Mouse (Mus musculus) olfactory bulb, adult 2 months (tissue): ENCODE measurements around the gene Syngr3. TPM values are rescaled to one million over a fixed set of nuclear protein-coding genes. Genes with fewer than 3 reads are reported as not detected.
"Not testable (repeated sequence)": the region's sequence is repeated elsewhere in the genome, so short reads cannot be mapped to it uniquely, and the experiment has no call there.

ENCODE experiments used
- H3K27ac ChIP-seq: fragments of 200-500 bp; 2 replicates; pipeline ENCODE4 v1.5.1; 2012; ENCODE audit warnings: low read depth, low read length; ENCODE audit not compliant: insufficient read depth
- H3K4me1 ChIP-seq: fragments of 200-500 bp; 2 replicates; pipeline ENCODE4 v1.6.1; 2012; ENCODE audit warnings: low read length; ENCODE audit not compliant: control insufficient read depth, insufficient read depth
- H3K4me3 ChIP-seq: fragments of 200-500 bp; 2 replicates; pipeline ENCODE4 v1.5.1; 2012; ENCODE audit warnings: mild to moderate bottlenecking, low read depth, low read length, moderate library complexity; ENCODE audit not compliant: insufficient read depth
- CTCF ChIP-seq: fragments of 200-500 bp; IDR thresholded peaks from 2 replicates; pipeline ENCODE4 v1.5.1; 2012; ENCODE audit warnings: low read depth, mild to moderate bottlenecking, low read length, moderate library complexity; ENCODE audit not compliant: insufficient read depth
- POLR2A ChIP-seq: fragments of 200-500 bp; IDR thresholded peaks from 2 replicates; pipeline ENCODE4 v1.6.1; 2012; ENCODE audit warnings: mild to moderate bottlenecking, low read depth, low read length, moderate library complexity; ENCODE audit not compliant: insufficient read depth
- WGBS: fragments of 180-500 bp; shearing (Covaris S2); methylation state at CpG from one replicate; pipeline ENCODE4 v1.1.7; 2018; 5-methylcytosine and 5-hydroxymethylcytosine counted together
- polyA plus RNA-seq: library from polyadenylated mRNA; stranded (reverse); fragments of >200 nt; gene quantifications from 2 replicates; pipeline ENCODE4 v1.2.4, GENCODE M21; 2012; ENCODE audit warnings: low replicate concordance; ENCODE audit not compliant: missing spikeins, insufficient read depth, insufficient read length

The Syngr3 gene
- polyA plus RNA-seq, 1 experiment: not detected

DNA sequence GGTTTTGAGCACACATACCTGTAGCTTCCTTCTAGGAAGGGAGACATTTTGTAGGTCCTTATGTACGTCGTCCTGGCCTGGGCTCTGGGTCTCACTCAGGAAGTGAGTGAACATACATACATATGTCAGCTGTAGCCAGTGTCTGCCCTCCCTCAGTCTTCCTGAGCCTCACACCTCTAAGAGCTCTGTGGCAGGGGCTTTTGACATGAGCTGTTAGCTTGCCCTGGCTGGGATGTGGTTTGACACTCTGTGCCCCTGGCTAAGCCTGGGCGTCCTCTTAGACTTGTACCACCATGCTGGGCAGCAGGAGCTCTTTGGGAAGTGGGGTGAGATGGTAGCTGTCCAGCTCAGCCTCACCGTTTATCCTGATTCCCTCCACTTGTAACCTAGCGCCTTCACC lies 18.4 kb downstream of the Syngr3 start:
- Histone ChIP-seq H3K4me3 (no peak overlapping the region), H3K27ac (no peak overlapping the region), H3K4me1 (peaks cover 26% of the 10 kb centered on the region)
- TF ChIP-seq POLR2A (no peak), CTCF (no peak)
- WGBS: 68% methylated on average over 5 of the region's 5 CpGs

DNA sequence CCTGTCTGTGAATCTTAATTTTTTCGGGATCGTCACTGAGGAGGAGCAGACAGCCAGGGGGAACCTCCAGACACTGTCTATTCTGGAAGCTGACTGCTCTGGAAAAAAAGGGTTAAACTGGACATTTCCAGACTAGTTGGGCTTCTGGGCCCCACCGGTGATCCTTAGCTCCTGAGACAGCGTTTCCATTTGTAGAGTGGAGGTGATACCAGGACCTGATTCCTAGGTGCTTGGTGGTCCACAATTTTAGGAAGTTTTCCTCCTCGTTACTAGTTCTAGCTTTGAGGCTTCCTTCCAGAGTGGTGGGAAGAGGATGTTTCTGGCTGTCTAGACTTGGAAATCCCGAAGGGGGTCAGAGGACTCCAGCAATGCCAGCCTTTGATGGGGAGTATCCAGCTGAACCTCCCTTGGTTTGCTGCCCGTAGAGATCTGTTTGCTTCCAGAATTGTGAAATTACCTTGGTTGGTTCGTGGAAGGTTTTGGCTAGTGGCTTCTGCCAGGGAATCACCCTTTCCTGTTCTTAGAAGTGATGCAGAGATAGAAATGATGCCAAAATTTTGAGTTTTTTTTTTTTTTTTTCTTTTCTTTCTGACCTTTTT lies 19.4 kb downstream of the Syngr3 start:
- H3K27ac ChIP-seq: no peak overlapping the region
- TF ChIP-seq POLR2A (no peak), CTCF (no peak)
- H3K4me3 ChIP-seq: peak overlapping the region; percentile 81
- 3% methylated on average over 8 of the region's 8 CpGs for WGBS
- H3K4me1 ChIP-seq: peaks cover 23% of the 10 kb centered on the region

DNA sequence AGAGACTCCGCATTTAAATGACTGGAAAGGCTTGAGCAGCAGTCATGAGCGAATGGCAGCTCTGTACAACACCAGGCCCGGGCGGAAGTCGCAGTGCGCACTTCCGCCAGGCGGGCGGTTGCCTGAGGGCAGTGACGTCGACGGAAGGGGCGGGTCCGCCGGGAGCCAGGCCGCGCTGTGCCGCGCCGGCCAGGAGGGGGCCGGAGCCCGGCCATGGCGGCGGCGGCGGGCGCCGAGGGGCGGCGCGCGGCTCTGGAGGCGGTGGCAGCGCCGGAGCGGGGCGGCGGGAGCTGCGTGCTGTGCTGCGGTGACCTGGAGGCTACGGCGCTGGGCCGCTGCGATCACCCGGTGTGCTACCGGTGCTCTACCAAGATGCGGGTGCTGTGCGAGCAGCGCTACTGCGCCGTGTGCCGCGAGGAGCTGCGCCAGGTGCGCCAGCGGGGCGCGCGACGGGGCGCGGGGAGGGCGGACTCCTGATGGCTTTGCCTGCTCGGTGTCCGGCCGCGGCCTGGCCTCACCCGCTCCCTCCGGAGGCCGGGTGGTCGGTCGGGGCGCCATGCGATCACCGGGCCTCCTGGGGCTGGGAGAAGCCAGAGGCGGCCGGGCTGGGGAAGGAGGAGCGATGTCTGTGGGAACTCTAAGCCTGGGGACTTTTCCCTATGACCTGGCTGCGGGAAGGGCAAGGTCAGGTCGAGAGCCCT lies 20.1 kb downstream of the Syngr3 start, which contains the start of gene Zfp598:
TSS of gene Zfp598 (plus strand) at position 143 of the 701 bp plus-strand sequence.
- peak within 1 kb of the TSS; percentile 81 for H3K4me3 ChIP-seq
- TF ChIP-seq CTCF (no peak), POLR2A (peak; percentile 97)
- under 1% methylated on average over 71 of the region's 80 CpGs for WGBS
- H3K4me1 ChIP-seq: peaks cover 23% of the 10 kb centered on the region
- H3K27ac ChIP-seq: peak within 1 kb of the TSS; percentile 43

DNA sequence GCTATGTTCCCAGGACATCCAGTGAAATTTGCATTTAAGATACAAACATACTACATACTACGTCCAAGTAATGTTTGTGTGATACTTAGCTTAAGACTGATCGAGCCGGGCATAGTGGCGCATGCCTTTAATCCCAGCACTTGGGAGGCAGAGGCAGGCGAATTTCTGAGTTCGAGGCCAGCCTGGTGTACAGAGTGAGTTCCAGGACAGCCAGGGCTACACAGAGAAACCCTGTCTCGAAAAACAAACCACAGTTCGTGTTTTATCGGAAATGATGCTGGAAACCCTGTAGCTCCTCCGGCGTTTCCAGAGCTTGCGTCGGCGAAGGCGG lies 20.6 kb downstream of the Syngr3 start:
- WGBS: 9% methylated on average over 15 of the region's 15 CpGs
- peak overlapping the region; percentile 81 for H3K4me3 ChIP-seq
- H3K27ac ChIP-seq: peak overlapping the region; percentile 43
- peaks cover 19% of the 10 kb centered on the region for H3K4me1 ChIP-seq

DNA sequence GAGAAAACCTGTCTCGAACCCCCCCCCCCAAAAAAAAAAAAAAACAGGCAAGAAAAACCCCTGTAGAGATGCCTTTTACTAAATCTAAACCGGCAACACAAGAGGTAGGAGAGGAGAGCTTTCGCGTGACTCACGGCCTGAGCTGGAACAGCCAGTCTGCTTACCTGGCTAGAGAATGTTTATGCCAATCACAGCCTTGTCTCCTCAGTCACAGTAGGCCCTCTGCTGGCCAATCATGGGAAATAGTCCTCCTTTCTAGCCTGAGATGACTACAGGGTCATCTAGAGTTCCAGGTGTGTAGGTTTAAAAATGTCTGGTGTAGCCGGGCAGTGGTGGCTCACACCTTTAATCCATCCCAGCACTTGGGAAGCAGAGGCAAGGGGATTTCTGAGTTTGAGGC lies 22.3 kb downstream of the Syngr3 start:
- no peak for TF ChIP-seq POLR2A
- no peak for TF ChIP-seq CTCF
- 31% methylated on average over 6 of the region's 6 CpGs for WGBS
- peaks cover 11% of the 10 kb centered on the region for H3K4me1 ChIP-seq

DNA sequence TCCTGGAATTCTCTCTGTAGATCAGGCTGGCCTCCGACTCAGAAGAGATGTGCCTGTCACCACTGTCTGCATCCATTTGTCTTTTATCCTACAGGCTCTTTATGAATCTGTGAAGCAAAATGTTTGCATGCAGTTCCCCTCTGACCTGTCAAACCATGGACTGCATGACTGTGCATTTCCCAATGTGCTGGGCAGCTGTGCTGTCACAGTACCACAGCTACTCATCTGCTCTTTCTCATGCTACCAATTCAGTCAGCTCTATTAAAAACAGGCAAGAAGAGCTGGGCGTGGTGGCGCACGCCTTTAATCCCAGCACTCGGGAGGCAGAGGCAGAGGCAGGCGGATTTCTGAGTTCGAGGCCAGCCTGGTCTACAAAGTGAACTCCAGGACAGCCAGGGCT lies 22.7 kb downstream of the Syngr3 start:
- not testable (repeated sequence) for H3K4me1 ChIP-seq, H3K27ac ChIP-seq, H3K4me3 ChIP-seq
- WGBS: 70% methylated on average over 7 of the region's 7 CpGs

More for the DNA sequence above, 22.3 kb downstream of the Syngr3 start:
- H3K27ac ChIP-seq: no peak overlapping the region
- H3K4me3 ChIP-seq: no peak overlapping the region

DNA sequence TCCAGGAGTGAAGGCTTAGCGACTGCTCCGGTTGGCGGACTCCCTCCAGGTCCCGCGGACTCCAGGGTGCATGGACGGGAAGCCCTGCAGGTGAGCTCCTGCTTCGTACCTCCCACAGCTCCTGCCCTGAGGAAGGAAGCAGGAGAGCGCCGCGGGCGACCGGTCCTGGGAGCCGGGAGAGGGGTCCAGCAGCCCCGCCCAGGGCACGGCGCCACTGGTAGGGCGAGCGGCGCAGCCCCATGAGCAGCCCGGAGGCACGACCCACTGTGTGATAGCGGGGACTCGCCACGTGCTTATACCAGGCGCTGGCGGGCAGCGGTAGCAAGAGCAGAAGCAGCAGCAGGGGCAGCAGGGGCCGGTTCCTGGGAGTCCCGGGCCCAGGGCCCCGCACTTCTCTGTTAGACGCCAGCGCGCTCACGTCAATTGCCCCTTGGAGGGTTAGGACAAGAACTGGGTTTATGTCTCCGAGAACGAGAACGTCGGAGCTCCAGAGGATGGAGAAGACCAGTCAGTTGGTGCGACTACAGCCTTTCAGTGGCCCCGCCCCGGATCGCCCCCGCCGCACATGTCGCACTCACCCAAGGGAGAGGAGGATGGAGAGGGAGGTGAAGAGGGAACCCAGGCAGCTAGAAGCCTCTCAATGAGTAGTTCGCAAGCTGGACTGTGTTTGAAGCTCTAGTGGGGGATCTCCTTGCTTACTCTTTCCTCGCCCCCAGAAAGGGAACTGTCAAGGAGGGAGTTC lies 31.6 kb downstream of the Syngr3 start, which contains the start of gene Npw:
TSS of gene Npw (minus strand) at position 441 of the 742 bp plus-strand sequence.
- Histone ChIP-seq H3K27ac (no peak within 1 kb of the TSS), H3K4me1 (peaks cover 15% of the 10 kb centered on the region), H3K4me3 (0 out of 2 replicates have a peak within 1 kb of the TSS, but pooled peaks have one; percentile 1)
- no peak for TF ChIP-seq CTCF
- no peak for TF ChIP-seq POLR2A
- WGBS: 3% methylated on average over 47 of the region's 47 CpGs

DNA sequence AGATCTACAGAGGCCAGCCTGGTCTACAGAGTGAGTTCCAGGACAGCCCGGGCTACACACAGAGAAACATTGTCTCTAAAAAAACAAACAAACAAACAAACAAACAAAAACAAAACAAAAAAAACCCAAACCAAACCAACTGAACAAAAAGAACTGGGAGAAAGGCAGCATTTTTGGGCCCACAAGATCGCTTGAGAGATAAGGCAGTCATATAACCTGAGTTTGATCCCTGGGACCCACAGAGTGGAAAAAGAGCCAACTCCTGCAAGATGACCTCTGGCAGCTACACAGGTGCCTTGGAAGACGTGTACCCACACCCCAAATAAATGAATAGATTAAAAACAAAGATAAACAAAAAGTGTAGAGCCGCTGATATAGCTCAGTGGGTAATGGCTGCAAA lies 34.8 kb downstream of the Syngr3 start:
- no peak overlapping the region for H3K27ac ChIP-seq
- TF ChIP-seq POLR2A (no peak), CTCF (no peak)
- H3K4me1 ChIP-seq: peaks cover 23% of the 10 kb centered on the region
- no peak overlapping the region for H3K4me3 ChIP-seq
- 83% methylated on average over 4 of the region's 4 CpGs for WGBS

DNA sequence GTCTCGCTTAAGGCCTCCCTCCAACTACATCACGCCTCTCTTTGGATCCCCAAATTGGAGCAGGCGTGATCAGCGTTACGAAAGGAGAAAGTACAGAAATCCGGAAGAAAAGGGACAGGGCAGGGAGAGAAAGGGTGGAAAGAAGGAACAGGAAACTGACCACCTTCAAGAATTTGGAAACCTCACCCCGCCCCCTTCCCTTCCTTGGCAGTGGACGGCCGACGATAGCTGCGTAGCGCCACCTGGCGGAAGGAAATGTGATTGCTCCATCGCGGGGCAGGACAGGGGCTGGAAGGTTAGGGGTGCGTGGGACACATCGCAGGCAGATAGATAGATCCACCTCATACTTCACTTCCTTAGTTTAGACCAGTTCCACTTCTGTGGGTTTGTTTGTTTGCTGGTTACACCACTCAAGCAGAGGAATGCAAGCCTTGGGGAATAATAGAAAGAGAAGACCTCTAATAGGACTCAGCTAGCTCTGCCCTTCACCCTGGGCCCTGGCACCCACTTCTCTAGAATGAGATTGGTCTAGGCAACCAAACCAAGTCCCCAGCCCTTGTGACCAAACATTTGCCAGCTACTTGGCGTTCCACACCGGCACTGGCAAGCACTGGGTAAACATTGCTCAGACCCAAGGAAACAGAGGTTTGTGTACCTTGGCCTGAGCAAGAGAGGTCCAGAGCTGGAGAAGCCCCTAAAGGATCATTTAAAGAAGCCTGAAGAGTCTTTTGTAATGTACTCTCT lies 35.6 kb downstream of the Syngr3 start:
- peaks cover 24% of the 10 kb centered on the region for H3K4me1 ChIP-seq
- WGBS: 3% methylated on average over 19 of the region's 19 CpGs
- TF ChIP-seq POLR2A (no peak), CTCF (peak; percentile 94)
- H3K4me3 ChIP-seq: peak overlapping the region; percentile 14
- H3K27ac ChIP-seq: no peak overlapping the region
